Mouse (Mus musculus): ENCODE measurements at regions not wholly inside any gene's neighbourhood (a gene's known extent, or its start where the extent isn't known, plus 50 kb on each side); places are given as distances from the start of the nearest gene placed in this dataset.

- DNase-seq (ENCODE audit: low read depth, low spot score): no peak
Measured at GRCm38 (mm10) chrX:62176011-62176410, 107.3 kb upstream of the 4933402E13Rik start.

GRCm38 (mm10) chrX:62180089-62180488, 103.2 kb upstream of the 4933402E13Rik start:
- DNase-seq (ENCODE audit: low read depth, low spot score): peak; percentile 65
